Mouse (Mus musculus) right cerebral cortex, postnatal 36 days (tissue): ENCODE results near the gene Nkain4.

Experiments used
- DNase-seq, 2 experiments: peaks; one replicate each; pipeline ENCODE4 v3.0.0; 2022; ENCODE audit warnings: low spot score in 2 of 2, mixed read lengths in 1 of 2

The Nkain4 gene

DNA sequence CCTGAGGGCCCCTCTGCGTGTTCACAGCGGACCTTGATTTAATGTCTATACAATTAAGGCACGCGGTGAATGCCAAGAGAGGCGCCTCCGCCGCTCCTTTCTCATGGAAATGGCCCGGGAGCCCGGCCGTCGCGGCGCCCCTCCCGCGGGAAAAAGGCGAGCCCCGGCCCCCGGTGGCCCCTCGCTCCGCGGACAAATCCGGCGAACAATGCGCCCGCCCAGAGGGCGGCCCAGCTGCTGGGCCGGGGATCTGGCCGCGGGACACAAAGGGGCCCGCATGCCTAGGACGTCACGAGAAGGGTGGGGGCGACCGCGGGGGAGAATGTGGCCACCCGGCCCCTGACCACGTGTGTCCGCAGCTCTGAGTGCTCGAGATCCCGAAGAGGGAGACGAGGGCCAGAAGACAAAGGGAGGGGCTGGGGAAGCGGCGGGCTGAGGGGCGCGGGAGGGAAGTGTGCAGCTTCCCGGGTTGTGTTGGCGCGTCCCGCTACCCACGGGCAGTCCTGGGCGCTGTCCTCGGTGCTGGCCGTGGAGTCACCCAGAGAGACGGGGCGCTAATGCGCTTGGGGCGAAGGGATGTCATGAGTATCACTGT is 60.4 kb downstream of the Nkain4 start:
- DNase-seq = no peak

DNA sequence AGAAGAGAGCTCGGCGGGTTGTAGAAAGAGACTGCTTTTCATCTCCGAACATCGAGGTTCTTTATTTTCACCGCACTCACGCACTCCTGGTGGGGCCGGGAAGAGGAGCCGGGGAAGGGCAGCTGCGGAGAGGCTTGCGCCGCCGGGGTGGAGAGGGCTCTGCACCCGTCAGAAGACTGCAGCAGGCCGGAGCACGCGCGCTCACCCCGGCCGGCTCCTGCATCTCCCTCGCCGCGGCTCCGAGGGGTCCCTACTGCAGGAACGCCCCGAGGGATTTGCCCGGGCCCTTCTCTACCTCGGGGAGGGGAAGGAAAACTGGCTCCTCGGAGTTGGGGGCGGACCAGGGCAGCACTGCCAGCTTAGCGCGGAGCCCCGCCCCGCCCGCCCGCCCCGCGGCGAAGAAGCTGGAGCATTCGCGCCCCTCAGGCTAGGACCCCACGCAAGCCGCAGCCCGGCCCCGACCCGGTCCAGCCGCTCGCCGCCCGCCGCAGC is 60.9 kb downstream of the Nkain4 start:
- DNase-seq = no peak

DNA sequence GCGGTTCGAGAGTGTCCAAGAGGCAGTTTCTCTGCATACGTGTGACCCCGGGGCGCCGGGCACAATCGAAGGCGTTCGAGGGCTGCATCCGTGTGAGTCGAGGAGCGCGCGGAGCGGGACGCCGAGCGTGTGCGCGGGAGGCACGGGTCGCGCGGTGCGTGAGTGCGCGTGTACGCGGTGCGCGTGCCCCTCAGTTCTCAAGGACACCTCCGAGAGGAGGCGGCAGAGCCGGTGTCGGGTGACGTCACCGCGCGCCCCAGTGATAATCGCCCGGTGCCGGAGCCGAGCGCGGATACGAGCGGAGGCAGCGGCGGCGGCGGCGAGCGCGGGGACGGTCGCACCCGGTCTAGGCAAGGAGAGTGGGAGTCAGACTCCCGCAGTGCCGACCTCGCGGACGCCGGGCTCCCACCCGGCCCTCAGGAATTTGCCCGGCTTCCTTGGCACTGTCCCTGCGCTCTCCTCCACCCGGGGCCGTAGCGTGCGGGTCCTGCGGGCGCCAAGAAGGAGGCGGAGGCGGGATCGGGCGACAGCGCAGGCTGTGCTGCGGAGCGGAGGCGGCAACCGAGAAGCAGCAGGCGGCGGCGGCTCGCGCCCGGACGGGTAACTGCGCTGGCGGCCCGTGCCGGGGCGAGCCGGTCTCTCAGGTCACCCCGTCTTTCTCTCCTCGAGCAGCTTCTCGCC is 61.5 kb downstream of the Nkain4 start:
- peak; percentile 90 to 92 for DNase-seq

DNA sequence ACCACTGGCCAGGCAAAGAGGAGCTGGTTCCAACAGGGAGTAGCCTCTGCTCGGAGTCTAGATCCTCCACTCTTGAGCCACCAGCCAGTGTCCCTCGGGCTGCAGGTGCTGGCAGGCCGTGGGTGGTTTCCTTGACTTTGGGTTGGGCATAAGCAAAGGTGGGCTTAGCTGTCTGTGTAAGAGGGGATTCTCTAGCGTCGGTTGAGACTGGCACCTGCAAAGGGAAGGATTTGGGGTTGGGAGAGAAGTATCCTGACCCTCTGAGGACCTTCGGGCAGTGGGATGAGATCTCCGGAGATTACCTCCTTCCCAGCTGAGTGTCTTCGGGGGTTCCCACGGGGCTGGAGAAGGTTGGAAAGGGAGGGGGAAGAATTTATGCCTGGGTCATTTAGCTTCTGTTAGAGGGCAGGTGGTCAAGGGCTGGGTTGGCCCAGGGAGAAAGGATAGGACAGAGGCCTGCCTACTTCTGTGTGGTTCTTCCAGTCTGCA is 62.6 kb downstream of the Nkain4 start:
- DNase-seq = no peak

DNA sequence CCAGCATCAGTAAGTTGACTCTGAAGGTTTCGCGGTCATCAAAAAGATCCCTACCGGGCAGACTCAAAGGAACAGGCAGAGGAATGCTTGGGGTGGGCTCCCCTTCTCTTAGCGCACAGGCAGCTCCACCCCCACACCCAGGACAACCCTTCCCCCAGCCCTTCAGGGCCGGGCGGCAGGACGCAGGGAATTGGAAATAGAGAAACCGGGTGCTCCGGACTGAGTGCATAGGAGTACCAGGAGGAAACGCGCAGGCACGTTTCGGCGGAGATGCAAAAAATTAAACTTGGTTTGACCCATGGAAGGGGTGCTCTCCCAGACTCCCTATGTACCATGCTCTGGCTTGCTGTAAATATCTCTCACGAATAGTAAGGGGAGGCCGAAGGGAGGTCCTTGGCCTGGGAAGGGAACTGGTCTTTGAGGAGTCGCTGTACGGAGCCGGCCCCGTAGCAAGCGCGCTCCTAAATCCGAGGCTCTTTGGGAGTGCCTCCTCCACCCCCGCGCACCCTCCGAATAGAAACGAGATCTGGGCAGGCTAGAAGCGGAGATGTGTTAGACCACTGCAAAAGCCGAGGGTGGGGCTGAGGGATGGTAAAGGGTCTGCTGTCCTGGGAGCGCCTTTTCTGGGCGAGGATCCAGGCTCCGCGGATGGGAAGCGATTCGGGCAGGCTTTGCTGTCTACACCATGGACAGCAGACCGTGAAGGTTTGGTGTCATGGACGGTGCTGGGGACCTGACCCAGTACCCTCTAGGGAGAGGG is 63.2 kb downstream of the Nkain4 start:
- peak; percentile 79 to 85 for DNase-seq

DNA sequence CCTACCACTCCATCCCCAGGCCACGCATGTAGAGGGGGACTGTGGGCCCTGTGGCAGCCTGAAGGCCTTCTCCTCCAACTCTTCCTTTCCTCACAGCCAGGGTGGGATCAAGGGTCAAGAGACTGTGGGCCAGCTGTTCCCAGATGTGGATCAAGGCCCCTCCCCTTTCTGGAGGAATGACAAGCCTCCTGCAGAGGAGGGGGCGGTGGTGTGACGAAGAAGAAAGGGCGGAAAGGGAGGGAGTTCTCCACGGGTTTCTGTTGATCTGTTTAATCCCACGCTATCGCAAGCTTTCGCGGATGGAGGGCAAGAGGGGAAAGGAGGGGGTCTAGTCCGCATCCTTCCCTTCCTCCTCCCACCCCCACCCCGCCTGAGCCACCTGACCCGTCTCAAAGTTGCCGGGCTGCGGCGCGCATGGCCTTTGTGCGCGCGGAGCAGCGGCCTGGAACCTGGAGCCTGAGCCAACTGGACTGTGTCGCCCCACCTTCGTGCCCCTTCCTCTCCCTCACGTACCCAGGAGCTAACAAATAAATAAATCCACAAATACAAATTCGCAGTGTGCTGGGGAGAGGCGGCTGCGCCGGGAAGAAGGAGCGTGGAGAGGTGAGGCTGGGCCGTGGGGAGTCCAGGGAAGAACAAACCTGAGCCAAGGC is 64.0 kb downstream of the Nkain4 start:
- no peak for DNase-seq

DNA sequence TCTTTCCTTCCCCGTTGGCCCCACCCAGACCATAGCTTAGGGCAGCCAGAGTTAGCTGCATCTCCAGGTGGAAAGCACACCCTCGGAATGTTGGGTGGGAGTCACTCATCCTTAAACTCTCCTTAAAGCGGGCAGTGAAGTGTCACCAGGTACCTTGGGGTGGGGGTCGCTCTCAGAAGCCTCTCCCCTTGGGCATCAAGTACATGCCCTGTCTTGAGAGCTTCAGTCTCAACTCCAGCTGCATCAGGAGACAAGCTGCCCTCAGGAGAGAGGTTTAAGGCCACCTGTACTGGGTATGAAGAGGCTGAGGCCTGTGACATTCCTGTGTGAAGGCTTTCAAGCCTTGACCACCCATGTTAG is 64.6 kb downstream of the Nkain4 start:
- no peak for DNase-seq

DNA sequence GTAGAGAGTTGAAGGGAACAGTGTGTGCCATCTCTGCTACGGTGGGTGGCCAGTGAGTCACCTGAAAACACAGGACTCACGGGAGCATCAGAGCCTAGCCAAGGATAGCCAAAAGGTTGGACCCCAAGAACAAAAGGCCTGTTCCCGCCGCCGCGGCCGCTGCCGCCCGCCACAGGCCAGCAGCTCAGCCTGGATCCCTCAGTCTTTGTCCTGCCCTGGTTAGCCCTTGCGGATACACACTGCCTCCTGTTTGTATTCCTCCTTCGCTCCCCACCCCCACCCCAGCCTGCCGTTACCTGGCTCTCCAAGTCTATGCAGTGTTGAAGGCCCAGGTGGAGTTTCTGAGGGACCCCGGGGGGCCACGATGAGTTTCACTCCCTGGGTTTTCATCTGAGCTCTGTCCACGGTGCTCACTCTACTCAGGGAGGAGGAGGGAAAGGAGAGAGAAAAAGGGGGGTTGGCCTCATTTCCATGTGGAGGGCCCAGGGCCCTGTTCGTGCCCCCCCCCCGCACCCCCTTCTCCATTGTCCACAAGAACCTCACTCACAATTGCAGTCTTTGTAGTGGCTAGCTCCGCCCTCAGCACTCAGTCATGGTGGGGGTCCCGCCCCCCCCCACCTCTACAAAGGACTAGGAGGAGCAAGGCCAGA is 65.1 kb downstream of the Nkain4 start:
- no peak for DNase-seq

DNA sequence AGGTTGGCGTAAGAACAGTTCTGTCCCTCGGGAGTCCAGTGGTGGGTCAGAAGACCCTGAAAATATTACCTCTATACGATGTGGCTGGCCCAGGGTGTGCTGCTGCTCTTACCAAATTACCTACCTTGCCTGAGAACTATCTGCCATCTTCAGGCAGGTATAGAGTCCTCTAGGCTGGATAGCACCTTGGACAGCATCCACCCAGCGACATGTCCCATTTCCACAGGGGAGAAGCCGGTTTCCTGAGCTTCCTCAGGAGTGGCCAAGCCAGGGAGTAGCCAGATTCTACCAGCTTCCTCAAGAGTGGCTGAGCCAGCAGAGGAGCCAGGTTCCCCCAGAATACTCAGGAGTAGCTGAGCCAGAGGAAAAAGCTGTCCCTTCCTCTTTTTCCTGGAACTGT is 69.2 kb downstream of the Nkain4 start:
- no peak for DNase-seq
